Mouse (Mus musculus): ENCODE data around the gene Dqx1. TPM values are rescaled to one million over a fixed set of nuclear protein-coding genes. Genes with fewer than 3 reads are reported as not detected.

Gene Dqx1
- polyA plus RNA-seq, 1 experiment from 2014 or later = 1.5 TPM

- WGBS = under 1% methylated on average over 63 of the region's 64 CpGs
- Histone ChIP-seq H3K27ac (peak within 1 kb of the TSS; percentile 91), H3K4me1 (peaks cover 26% of the 10 kb centered on the region), H3K4me2 (replicated peaks) (peak within 1 kb of the TSS; percentile 63), H3K9ac (peak within 1 kb of the TSS; percentile 90), H3K36me3 (peaks cover 28% of the 10 kb centered on the region), H3K9me3 (no peaks in the 10 kb centered on the region), H3K27me3 (no peaks in the 10 kb centered on the region), H3K4me3 (peak within 1 kb of the TSS; percentile 100)
- peak; percentile 94 for ATAC-seq (ENCODE audit: insufficient number of reproducible peaks, insufficient read depth, low FRiP score, low TSS enrichment)
Observed at GRCm38 (mm10) chr6:83054074-83054851, 3.4 kb upstream of the Dqx1 start, which contains the start of gene Aup1. Gene Aup1 (plus strand): TSS chr6:83054521.

GRCm38 (mm10) chr6:83054871-83055431 is 2.7 kb upstream of the Dqx1 start, which contains the start of gene Htra2:
Gene Htra2 (minus strand): TSS chr6:83055273.
- no peaks in the 10 kb centered on the region for H3K27me3 ChIP-seq
- peak within 1 kb of the TSS; percentile 91 for H3K27ac ChIP-seq
- H3K9ac ChIP-seq = peak within 1 kb of the TSS; percentile 90
- peak within 1 kb of the TSS; percentile 63 for H3K4me2 ChIP-seq (replicated peaks)
- peak; percentile 16 for ATAC-seq (ENCODE audit: insufficient number of reproducible peaks, insufficient read depth, low FRiP score, low TSS enrichment)
- H3K36me3 ChIP-seq = peaks cover 28% of the 10 kb centered on the region
- peak within 1 kb of the TSS; percentile 100 for H3K4me3 ChIP-seq
- H3K4me1 ChIP-seq = peaks cover 26% of the 10 kb centered on the region
- under 1% methylated on average over 50 of the region's 50 CpGs for WGBS
- no peaks in the 10 kb centered on the region for H3K9me3 ChIP-seq

- H3K27ac ChIP-seq = no peak overlapping the region
- H3K4me1 ChIP-seq = peaks cover 10% of the 10 kb centered on the region
- no peaks in the 10 kb centered on the region for H3K9me3 ChIP-seq
- no peak for ATAC-seq (ENCODE audit: insufficient number of reproducible peaks, insufficient read depth, low FRiP score, low TSS enrichment)
- H3K4me2 ChIP-seq (replicated peaks) = no peak overlapping the region
- H3K4me3 ChIP-seq = no peak overlapping the region
- H3K36me3 ChIP-seq = peaks cover 14% of the 10 kb centered on the region
- no peak overlapping the region for H3K9ac ChIP-seq
- peaks cover 30% of the 10 kb centered on the region for H3K27me3 ChIP-seq
- 84% methylated on average over 2 of the region's 2 CpGs for WGBS
Observed at GRCm38 (mm10) chr6:83058725-83059124, 1.1 kb downstream of the Dqx1 start.

DNA sequence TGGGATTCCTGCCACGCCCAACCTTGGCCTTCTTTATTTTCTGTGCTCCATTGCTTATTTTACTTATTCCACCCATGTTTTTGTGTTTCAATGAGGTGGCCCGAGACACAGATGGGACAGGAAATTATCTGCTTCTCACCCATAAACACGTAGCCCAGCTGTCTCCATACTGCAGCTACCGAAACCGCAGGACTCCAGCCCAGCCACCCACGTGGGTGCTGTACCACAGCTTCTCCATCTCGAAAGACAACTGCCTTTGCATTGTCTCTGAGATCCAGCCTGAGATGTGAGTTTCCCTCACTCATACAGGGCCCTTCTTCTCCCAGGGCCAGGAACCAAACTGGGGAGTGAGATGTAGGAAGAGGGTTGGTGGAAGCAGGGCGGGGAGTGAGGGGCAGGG is 8.4 kb downstream of the Dqx1 start:
- Histone ChIP-seq H3K27me3 (peaks cover 97% of the 10 kb centered on the region), H3K9ac (no peak overlapping the region), H3K36me3 (no peaks in the 10 kb centered on the region), H3K27ac (no peak overlapping the region), H3K4me3 (no peak overlapping the region), H3K4me1 (0 out of 2 replicates have a peak, but pooled peaks cover 6% of the 10 kb centered on the region), H3K9me3 (no peaks in the 10 kb centered on the region), H3K4me2 (replicated peaks) (no peak overlapping the region)
- 45% methylated on average over 8 of the region's 8 CpGs for WGBS
- no peak for ATAC-seq (ENCODE audit: insufficient number of reproducible peaks, insufficient read depth, low FRiP score, low TSS enrichment)

DNA sequence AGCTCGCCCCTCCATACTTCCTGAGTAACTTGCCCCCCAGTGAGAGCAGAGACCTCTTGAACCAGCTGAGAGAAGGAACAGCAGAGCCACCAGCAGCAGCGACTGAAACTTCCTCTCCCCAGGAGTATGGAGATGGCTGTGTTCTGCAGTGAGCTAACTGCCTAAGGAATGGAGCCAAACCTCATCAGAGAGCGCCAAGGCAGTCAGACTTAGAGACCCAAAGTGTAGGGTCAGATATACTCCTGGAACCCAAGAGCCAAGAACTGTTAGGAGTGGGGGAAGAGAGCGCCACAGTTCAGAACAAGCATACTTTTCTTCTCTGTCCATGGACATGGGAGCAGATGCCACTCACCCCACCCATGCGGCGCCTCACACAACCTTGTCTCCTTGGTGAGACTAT is 8.8 kb downstream of the Dqx1 start:
- Histone ChIP-seq H3K9ac (no peak overlapping the region), H3K4me3 (no peak overlapping the region), H3K27ac (no peak overlapping the region), H3K4me2 (replicated peaks) (no peak overlapping the region), H3K36me3 (no peaks in the 10 kb centered on the region), H3K27me3 (peaks cover 97% of the 10 kb centered on the region), H3K9me3 (no peaks in the 10 kb centered on the region), H3K4me1 (0 out of 2 replicates have a peak, but pooled peaks cover 6% of the 10 kb centered on the region)
- no peak for ATAC-seq (ENCODE audit: insufficient number of reproducible peaks, insufficient read depth, low FRiP score, low TSS enrichment)
- 27% methylated on average over 6 of the region's 6 CpGs for whole genome bisulfite sequencing

GRCm38 (mm10) chr6:83068221-83068620 is 10.6 kb downstream of the Dqx1 start:
- Histone ChIP-seq H3K9me3 (no peaks in the 10 kb centered on the region), H3K9ac (no peak overlapping the region), H3K4me1 (0 out of 2 replicates have a peak, but pooled peaks cover 6% of the 10 kb centered on the region), H3K4me2 (replicated peaks) (peak overlapping the region; percentile 18; the same call in 1 of the 2 replicates), H3K36me3 (no peaks in the 10 kb centered on the region), H3K4me3 (no peak overlapping the region), H3K27me3 (peaks cover 98% of the 10 kb centered on the region), H3K27ac (no peak overlapping the region)
- no peak for ATAC-seq (ENCODE audit: insufficient number of reproducible peaks, insufficient read depth, low FRiP score, low TSS enrichment)
- 2% methylated on average over 8 of the region's 8 CpGs for WGBS

GRCm38 (mm10) chr6:83068706-83069487 is 11.3 kb downstream of the Dqx1 start:
- Histone ChIP-seq H3K4me1 (0 out of 2 replicates have a peak, but pooled peaks cover 6% of the 10 kb centered on the region), H3K9me3 (no peaks in the 10 kb centered on the region), H3K36me3 (no peaks in the 10 kb centered on the region), H3K9ac (peak overlapping the region; percentile 0; the same call in 1 of the 2 replicates), H3K27ac (no peak overlapping the region), H3K27me3 (peaks cover 98% of the 10 kb centered on the region), H3K4me3 (peak overlapping the region; percentile 30), H3K4me2 (replicated peaks) (peak overlapping the region; percentile 18)
- under 1% methylated on average over 80 of the region's 81 CpGs for WGBS
- no peak for ATAC-seq (ENCODE audit: insufficient number of reproducible peaks, insufficient read depth, low FRiP score, low TSS enrichment)

GRCm38 (mm10) chr6:83069488-83070246 is 12.0 kb downstream of the Dqx1 start:
- WGBS = 1% methylated on average over 67 of the region's 69 CpGs
- Histone ChIP-seq H3K4me2 (replicated peaks) (peak overlapping the region; percentile 51), H3K4me3 (peak overlapping the region; percentile 30), H3K9me3 (no peaks in the 10 kb centered on the region), H3K27ac (no peak overlapping the region), H3K9ac (no peak overlapping the region), H3K36me3 (no peaks in the 10 kb centered on the region), H3K27me3 (peaks cover 98% of the 10 kb centered on the region), H3K4me1 (0 out of 2 replicates have a peak, but pooled peaks cover 6% of the 10 kb centered on the region)
- 0 out of 2 replicates have a peak, but pooled peaks have one; percentile 19 for ATAC-seq (ENCODE audit: insufficient number of reproducible peaks, insufficient read depth, low FRiP score, low TSS enrichment)

DNA sequence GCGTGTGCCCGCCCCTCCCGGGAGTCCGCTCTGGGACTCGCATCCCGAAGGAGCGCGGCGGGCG is 12.4 kb downstream of the Dqx1 start, which contains the start of gene Tlx2:
Gene Tlx2, minus strand, starts transcription at position 47 of the 64 bp plus-strand sequence.
- H3K27ac ChIP-seq = no peak within 1 kb of the TSS

DNA sequence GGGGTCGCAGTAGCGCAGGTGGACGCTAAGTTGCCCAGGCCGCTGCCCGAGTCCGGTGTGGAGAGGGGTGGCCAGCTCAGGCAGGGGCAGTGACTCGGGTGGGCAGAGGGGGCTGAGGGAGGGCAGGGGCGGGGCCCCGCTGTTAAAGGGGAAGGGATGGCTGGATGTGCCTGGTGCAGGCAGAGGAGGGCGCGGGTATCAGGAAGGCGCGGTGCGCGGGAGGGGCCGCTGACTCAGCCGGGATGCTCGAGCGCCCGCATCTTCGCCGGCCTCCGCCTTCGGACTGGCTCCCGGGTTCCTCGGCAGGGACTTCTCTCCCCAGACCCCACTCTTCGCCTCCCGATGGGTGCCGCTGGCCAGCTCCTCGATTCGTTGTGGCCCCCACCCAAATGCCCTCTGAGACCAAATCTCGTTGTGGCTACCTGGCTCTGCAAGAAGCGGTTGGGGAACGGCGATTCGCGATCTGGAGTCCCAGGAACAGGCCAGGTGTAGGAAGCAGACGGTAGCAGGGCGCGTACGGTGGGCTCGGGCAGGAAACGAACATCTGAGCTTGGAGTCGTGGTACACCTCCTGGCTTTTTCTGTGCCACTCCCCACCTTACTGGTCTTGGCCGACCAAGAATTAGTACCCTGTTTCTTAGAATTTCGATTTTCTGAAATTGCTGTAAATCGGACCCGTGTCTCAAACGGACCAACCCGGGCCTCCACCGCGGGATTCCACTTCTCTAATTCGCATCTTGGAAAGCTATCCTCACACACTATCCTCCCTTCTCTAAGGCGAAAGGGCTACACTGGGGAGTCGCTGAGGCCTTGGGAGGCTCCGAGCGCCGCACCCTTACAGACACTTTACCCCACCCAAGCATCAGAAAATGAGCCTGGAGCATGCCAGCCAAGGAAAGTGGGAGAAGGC is 12.9 kb downstream of the Dqx1 start:
- Histone ChIP-seq H3K27ac (no peak overlapping the region), H3K36me3 (no peaks in the 10 kb centered on the region), H3K4me3 (peak overlapping the region; percentile 30), H3K9ac (0 out of 2 replicates have a peak overlapping the region, but pooled peaks have one; percentile 15), H3K9me3 (no peaks in the 10 kb centered on the region), H3K27me3 (peaks cover 96% of the 10 kb centered on the region), H3K4me1 (0 out of 2 replicates have a peak, but pooled peaks cover 6% of the 10 kb centered on the region), H3K4me2 (replicated peaks) (peak overlapping the region; percentile 51)
- ATAC-seq (ENCODE audit: insufficient number of reproducible peaks, insufficient read depth, low FRiP score, low TSS enrichment) = peak; percentile 36; the same call in 1 of the 2 replicates
- WGBS = 2% methylated on average over 55 of the region's 58 CpGs

More for the DNA sequence above, 12.4 kb downstream of the Dqx1 start, which contains the start of gene Tlx2:
- Histone ChIP-seq H3K9ac (0 out of 2 replicates have a peak within 1 kb of the TSS, but pooled peaks have one; percentile 15), H3K9me3 (no peaks in the 10 kb centered on the region), H3K36me3 (no peaks in the 10 kb centered on the region), H3K4me3 (peak within 1 kb of the TSS; percentile 30), H3K4me2 (replicated peaks) (peak within 1 kb of the TSS; percentile 51), H3K4me1 (0 out of 2 replicates have a peak, but pooled peaks cover 6% of the 10 kb centered on the region), H3K27me3 (peaks cover 97% of the 10 kb centered on the region)
- ATAC-seq (ENCODE audit: insufficient number of reproducible peaks, insufficient read depth, low FRiP score, low TSS enrichment) = no peak
- 2% methylated on average over 9 of the region's 10 CpGs for WGBS
